Mouse (Mus musculus) neural tube, embryonic 15.5 days (tissue): ENCODE results near the gene Lrrc58. TPM values are rescaled to one million over a fixed set of nuclear protein-coding genes. Genes with fewer than 3 reads are reported as not detected.

Source experiments
- ATAC-seq: fragments of 200-750 bp; cut with Nextera tagmentation; 2 replicates; pipeline ENCODE4 v1.8.0; 2017; ENCODE audit warnings: mild to moderate bottlenecking, moderate TSS enrichment, moderate library complexity; ENCODE audit not compliant: low FRiP score
- H3K27ac ChIP-seq: fragments of 300-500 bp; sonication (generic); replicated peaks from 2 replicates; pipeline ENCODE4 v1.5.1; 2015; ENCODE audit warnings: mild to moderate bottlenecking, inconsistent platforms
- H3K27me3 ChIP-seq: fragments of 300-500 bp; sonication (generic); replicated peaks from 2 replicates; pipeline ENCODE4 v1.6.1; 2015; ENCODE audit warnings: inconsistent platforms
- H3K36me3 ChIP-seq: fragments of 300-500 bp; sonication (generic); 2 replicates; pipeline ENCODE4 v1.6.1; 2015; ENCODE audit warnings: inconsistent platforms
- H3K4me1 ChIP-seq: fragments of 300-500 bp; sonication (generic); 2 replicates; pipeline ENCODE4 v1.6.1; 2015; ENCODE audit warnings: inconsistent platforms
- H3K4me2 ChIP-seq: fragments of 300-500 bp; sonication (generic); 2 replicates; pipeline ENCODE4 v1.6.1; 2015; ENCODE audit warnings: inconsistent platforms, mild to moderate bottlenecking, moderate library complexity
- H3K4me3 ChIP-seq: fragments of 300-500 bp; sonication (generic); replicated peaks from 2 replicates; pipeline ENCODE4 v1.5.1; 2015; ENCODE audit warnings: mild to moderate bottlenecking, inconsistent platforms
- H3K9ac ChIP-seq: fragments of 300-500 bp; sonication (generic); replicated peaks from 2 replicates; pipeline ENCODE4 v1.6.1; 2015; ENCODE audit warnings: mild to moderate bottlenecking, inconsistent platforms
- H3K9me3 ChIP-seq: fragments of 300-500 bp; sonication (generic); replicated peaks from 2 replicates; pipeline ENCODE4 v1.6.1; 2016; ENCODE audit warnings: inconsistent platforms
- WGBS: fragments of 180-500 bp; shearing (Covaris S2); methylation state at CpG from one replicate; pipeline ENCODE4 v1.1.7; 2015; ENCODE audit warnings: mixed read lengths; 5-methylcytosine and 5-hydroxymethylcytosine counted together
- polyA plus RNA-seq: library from polyadenylated mRNA; unstranded; fragments of >200 nt; fragmentation: Nextera tagmentation; extraction: Ambion mirVana; gene quantifications from 2 replicates; pipeline ENCODE4 v1.2.1, GENCODE M21; 2015

Lrrc58 gene
- polyA plus RNA-seq, 1 experiment from 2014 or later: 45.3 TPM

DNA sequence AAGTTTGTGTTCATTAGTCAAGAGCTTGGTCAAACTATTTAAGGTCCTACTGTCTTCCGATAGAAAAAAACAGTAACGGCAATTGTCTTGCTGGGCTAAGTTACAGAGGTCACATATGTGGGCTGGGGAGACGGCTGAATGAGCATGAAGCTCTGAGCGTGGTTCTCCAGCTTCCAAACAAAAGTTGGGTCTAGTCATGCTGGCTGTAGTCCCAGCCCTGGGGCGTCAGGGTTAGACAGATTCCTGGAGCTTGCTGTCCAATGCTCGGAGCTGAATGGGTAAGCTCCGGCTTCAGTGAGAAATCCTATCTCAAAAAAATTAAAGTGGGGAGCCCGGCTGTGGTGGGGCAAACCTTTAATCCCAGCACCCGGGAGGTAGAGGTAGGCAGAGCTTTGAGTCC is 14.9 kb upstream of the Lrrc58 start:
- no peak overlapping the region for H3K4me3 ChIP-seq
- no peak overlapping the region for H3K9ac ChIP-seq
- H3K4me1 ChIP-seq: no peaks in the 10 kb centered on the region
- no peaks in the 10 kb centered on the region for H3K27me3 ChIP-seq
- no peak overlapping the region for H3K27ac ChIP-seq
- H3K4me2 ChIP-seq: no peak overlapping the region
- WGBS: 72% methylated on average over 9 of the region's 9 CpGs
- ATAC-seq: no peak
- H3K9me3 ChIP-seq: no peaks in the 10 kb centered on the region
- H3K36me3 ChIP-seq: no peaks in the 10 kb centered on the region

DNA sequence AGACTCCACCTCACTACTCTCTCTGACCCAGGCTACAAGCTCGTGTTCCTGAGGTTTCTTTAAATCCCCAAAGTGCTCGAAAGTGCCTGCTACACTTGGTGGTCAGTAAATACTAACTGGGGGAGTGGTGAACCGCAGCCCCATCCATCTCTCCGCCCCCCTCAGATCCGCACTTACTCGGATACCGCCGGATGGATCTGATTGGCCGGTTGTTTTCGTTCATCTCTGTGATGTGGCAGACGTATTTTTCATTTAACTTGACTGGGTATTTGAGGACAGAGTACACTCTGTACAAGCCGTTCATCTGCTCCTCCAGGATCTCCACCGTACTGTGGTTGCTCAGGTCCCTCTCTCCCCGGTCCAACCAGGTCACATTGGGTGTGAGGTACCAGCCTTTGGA is 14.1 kb upstream of the Lrrc58 start:
- no peak overlapping the region for H3K9ac ChIP-seq
- no peaks in the 10 kb centered on the region for H3K9me3 ChIP-seq
- WGBS: 74% methylated on average over 14 of the region's 14 CpGs
- no peaks in the 10 kb centered on the region for H3K27me3 ChIP-seq
- no peaks in the 10 kb centered on the region for H3K4me1 ChIP-seq
- H3K4me3 ChIP-seq: no peak overlapping the region
- H3K36me3 ChIP-seq: no peaks in the 10 kb centered on the region
- H3K4me2 ChIP-seq: no peak overlapping the region
- no peak for ATAC-seq
- no peak overlapping the region for H3K27ac ChIP-seq

DNA sequence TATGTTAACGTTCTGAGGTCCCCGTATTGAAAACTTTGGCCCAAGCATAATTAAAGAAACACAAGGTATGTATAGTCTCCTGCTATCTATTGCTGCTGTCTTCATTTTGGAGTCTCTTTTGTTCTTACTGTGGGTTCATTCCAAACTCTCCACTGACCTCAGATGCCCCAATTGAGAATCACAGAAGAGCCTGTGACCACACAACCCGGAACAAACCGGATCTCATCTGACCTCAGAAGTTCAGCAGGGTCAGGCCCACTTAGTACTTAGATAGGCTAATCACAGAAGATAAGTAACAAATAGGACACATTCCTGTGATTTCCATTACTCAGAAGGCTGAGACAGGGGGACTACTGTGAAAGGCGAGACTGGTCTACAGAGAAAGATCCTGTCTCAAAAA is 13.6 kb upstream of the Lrrc58 start:
- Histone ChIP-seq H3K27ac (no peak overlapping the region), H3K9ac (no peak overlapping the region), H3K4me1 (no peaks in the 10 kb centered on the region), H3K4me2 (no peak overlapping the region), H3K4me3 (no peak overlapping the region), H3K27me3 (no peaks in the 10 kb centered on the region), H3K9me3 (no peaks in the 10 kb centered on the region), H3K36me3 (no peaks in the 10 kb centered on the region)
- ATAC-seq: no peak
- WGBS: 86% methylated on average over 5 of the region's 5 CpGs

DNA sequence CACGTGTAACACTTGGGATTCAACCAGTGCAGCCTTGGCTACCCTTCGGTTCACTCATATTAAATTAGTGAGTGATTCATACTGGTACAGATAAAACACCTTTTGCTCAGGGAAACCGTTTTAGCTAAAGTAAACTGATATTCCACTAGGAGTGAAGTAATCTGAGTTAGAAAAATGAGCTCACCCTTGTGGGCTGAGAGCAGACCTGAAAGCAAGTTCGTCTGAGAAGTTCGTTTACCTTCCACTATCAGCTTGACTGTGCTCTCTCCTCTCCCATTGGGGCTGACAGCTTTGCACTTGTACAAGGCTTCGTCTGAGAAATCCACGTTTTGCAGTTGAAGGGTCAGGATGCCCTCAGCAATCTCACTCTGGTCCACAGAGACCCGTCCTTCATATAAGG is 12.6 kb upstream of the Lrrc58 start:
- H3K4me1 ChIP-seq: no peaks in the 10 kb centered on the region
- no peaks in the 10 kb centered on the region for H3K9me3 ChIP-seq
- H3K9ac ChIP-seq: no peak overlapping the region
- WGBS: 80% methylated on average over 8 of the region's 8 CpGs
- H3K4me2 ChIP-seq: no peak overlapping the region
- no peaks in the 10 kb centered on the region for H3K36me3 ChIP-seq
- ATAC-seq: no peak
- no peak overlapping the region for H3K27ac ChIP-seq
- H3K4me3 ChIP-seq: no peak overlapping the region
- no peaks in the 10 kb centered on the region for H3K27me3 ChIP-seq

DNA sequence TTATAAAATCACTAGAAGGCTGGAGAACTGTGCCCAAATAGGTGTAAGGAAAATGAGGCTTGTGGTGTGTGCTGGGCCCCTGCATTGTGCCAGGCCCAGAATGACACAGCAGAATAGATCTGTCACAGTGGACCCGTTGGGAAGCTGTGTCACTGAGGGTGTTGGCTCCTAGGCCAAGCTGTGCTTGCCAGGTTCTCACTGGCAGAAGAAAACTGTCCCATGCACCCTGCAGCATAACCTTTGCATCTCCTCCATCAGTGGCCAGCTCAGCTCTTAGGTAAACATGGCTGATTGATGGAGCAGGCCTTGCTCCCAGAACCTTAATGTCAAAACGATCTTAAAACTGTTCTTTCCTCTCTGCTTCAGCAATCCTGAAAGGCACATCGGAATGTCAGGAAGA is 11.9 kb upstream of the Lrrc58 start:
- ATAC-seq: no peak
- no peak overlapping the region for H3K27ac ChIP-seq
- no peaks in the 10 kb centered on the region for H3K27me3 ChIP-seq
- no peak overlapping the region for H3K4me2 ChIP-seq
- 61% methylated on average over 3 of the region's 3 CpGs for WGBS
- H3K36me3 ChIP-seq: no peaks in the 10 kb centered on the region
- H3K4me3 ChIP-seq: no peak overlapping the region
- no peaks in the 10 kb centered on the region for H3K4me1 ChIP-seq
- H3K9me3 ChIP-seq: no peaks in the 10 kb centered on the region
- H3K9ac ChIP-seq: no peak overlapping the region

DNA sequence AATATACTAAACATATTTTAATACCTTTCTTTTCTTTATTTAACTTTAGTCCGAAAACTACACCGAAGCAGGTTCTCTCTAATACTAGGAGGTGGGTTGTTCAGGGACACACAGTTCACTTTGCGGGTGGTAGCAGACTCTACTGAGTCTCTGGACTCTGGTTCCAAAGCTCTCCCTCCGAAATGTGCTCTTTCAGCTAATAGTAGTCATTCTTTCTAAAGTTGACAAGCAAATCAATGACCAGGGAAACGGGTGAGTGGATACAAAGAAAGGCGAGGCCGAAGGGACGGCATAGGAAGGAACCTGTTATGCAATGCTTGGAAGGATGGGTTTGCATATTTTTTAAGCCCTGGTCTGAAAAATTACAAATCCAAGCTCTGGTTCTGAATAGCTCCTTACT is 10.7 kb upstream of the Lrrc58 start:
- ATAC-seq: no peak
- Histone ChIP-seq H3K27me3 (no peaks in the 10 kb centered on the region), H3K4me3 (no peak overlapping the region), H3K27ac (no peak overlapping the region), H3K4me2 (no peak overlapping the region), H3K4me1 (no peaks in the 10 kb centered on the region), H3K36me3 (no peaks in the 10 kb centered on the region), H3K9me3 (no peaks in the 10 kb centered on the region), H3K9ac (no peak overlapping the region)
- WGBS: 51% methylated on average over 8 of the region's 8 CpGs

DNA sequence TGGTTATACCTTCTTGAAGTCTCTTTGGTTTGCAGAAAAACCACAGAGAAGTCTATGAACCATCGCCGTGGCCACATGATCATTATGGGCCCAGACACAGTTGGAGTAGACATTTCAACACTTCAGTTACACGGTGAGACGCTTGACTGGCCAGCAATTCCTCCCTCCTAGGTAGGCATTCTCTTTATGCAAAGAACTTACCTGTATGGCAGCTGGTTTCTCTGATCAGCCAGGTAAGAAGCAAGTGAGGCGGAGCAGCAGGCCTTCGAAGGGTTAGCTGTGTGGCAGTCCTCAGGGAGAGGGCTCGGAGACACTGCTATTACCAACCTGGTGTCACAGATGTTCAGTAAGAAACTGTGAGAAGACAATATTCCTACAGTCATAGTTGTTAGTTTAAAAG is 8.0 kb upstream of the Lrrc58 start:
- Histone ChIP-seq H3K27ac (no peak overlapping the region), H3K4me1 (no peaks in the 10 kb centered on the region), H3K4me2 (no peak overlapping the region), H3K36me3 (no peaks in the 10 kb centered on the region), H3K27me3 (no peaks in the 10 kb centered on the region), H3K9me3 (no peaks in the 10 kb centered on the region), H3K9ac (no peak overlapping the region), H3K4me3 (no peak overlapping the region)
- no peak for ATAC-seq
- WGBS: 85% methylated on average over 7 of the region's 7 CpGs

DNA sequence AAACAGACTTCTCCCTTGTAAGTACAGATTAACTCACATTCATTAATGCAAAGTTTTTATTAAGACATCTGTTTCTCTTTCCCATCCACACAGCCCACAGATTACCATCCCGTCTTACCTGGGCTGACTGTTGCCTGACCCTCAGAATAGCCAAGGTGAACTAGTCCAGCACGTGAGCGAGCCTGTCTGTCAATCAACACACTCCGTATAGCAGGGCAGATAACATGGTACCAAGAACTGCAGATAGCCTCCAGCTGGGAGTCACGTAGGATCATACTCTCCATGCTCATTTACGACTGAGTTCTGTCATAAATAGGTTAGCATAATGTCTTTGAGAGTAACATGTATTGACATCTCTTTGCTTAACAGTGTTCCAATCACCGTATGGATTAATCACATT is 7.2 kb upstream of the Lrrc58 start, which contains the start of gene Gm36028:
TSS of gene Gm36028 (minus strand) at position 118 of the 400 bp plus-strand sequence.
- Histone ChIP-seq H3K4me3 (no peak within 1 kb of the TSS), H3K27me3 (no peaks in the 10 kb centered on the region), H3K36me3 (no peaks in the 10 kb centered on the region), H3K9me3 (no peaks in the 10 kb centered on the region), H3K4me2 (no peak within 1 kb of the TSS), H3K27ac (no peak within 1 kb of the TSS), H3K9ac (no peak within 1 kb of the TSS), H3K4me1 (no peaks in the 10 kb centered on the region)
- 92% methylated on average over 7 of the region's 7 CpGs for whole genome bisulfite sequencing
- no peak for ATAC-seq

DNA sequence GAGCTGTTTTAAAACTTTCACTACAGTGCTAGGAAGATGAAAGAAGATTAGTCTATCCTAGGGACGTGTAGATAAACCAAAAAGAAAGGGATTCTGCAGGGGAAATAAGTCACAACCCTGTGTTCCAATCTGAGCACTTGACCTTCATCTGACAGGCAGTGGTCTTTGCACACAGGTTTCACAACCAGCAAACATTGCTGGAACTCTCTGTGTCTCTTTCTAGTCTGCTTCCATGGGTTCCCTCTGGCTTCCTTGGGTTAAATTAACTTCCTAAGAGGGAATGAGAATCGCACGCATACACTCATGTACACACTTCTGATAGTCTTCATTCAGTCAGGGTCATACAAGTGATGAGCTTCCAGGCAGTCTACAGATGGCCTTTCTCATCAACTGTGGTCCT is 4.3 kb upstream of the Lrrc58 start:
- Histone ChIP-seq H3K4me3 (no peak overlapping the region), H3K4me1 (peaks cover 6% of the 10 kb centered on the region), H3K4me2 (no peak overlapping the region), H3K27ac (no peak overlapping the region), H3K9ac (no peak overlapping the region), H3K27me3 (no peaks in the 10 kb centered on the region), H3K9me3 (no peaks in the 10 kb centered on the region), H3K36me3 (no peaks in the 10 kb centered on the region)
- no peak for ATAC-seq
- 83% methylated on average over 3 of the region's 3 CpGs for WGBS

DNA sequence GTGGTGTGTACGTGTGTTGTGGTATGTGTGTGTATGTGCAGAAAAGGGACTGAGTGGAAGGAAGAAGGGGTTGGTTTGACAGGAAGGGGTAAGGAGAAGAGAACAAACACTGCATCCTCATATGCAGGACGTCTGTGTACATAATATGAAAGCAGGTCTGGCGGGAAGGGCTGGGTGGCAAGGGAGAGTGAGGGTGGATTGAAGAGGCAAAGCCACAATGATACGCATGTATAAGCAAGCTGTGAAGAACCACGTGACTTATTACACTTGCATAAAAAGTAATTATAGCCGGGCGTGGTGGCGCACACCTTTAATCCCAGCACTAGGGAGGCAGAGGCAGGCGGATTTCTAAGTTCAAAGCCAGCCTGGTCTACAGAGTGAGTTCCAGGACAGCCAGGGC is 2.3 kb upstream of the Lrrc58 start:
- H3K9me3 ChIP-seq: no peaks in the 10 kb centered on the region
- H3K27ac ChIP-seq: no peak overlapping the region
- H3K9ac ChIP-seq: no peak overlapping the region
- 83% methylated on average over 9 of the region's 9 CpGs for WGBS
- ATAC-seq: no peak
- H3K4me3 ChIP-seq: no peak overlapping the region
- no peaks in the 10 kb centered on the region for H3K27me3 ChIP-seq
- H3K36me3 ChIP-seq: no peaks in the 10 kb centered on the region
- H3K4me1 ChIP-seq: peaks cover 18% of the 10 kb centered on the region
- no peak overlapping the region for H3K4me2 ChIP-seq

DNA sequence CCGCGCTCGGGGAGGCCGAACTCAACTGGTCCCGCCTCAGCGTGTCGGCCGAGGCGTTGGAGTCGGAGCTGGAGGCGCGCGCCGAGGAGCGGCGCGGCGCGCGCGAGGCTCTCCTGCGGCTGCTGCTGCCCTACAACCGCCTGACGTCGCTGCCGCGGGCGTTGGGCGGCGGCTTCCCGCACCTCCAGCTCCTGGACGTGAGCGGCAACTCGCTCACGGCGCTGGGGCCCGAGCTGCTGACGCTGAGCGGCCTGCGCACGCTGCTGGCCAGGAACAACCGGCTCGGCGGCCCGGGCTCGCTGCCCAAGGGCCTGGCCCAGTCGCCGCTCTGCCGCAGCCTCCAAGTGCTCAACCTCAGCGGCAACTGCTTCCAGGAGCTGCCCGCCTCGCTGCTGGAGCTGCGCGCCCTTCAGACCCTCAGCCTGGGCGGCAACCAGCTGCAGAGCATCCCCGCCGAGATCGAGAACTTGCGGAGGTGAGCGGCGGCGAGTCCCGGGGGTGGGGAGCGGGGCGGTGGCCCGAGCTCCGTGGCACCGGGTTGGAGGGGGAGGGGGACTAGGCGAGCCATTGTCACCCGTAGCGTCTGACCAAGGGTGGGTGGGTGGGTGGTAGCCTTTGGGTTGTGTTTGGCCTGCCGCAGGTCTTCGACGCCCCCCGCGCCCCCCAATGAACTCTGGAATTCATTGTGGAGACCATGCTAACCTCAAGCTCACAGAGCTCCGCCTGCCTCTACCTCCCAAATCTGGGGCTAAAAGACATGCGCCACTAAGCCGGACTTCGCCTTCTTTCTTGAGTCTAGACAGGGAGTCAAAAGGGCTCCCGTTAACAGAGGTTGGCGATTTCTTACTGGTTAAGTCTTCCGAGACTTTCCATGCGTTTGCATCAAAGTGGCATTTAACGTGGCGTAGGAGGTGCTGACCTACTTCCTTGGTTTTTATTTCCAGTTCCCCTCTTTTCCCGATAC is 599 bp downstream of the Lrrc58 start:
- Histone ChIP-seq H3K4me3 (peak overlapping the region; percentile 98), H3K9me3 (no peaks in the 10 kb centered on the region), H3K36me3 (no peaks in the 10 kb centered on the region), H3K4me1 (peaks cover 34% of the 10 kb centered on the region), H3K27ac (peak overlapping the region; percentile 99), H3K9ac (peak overlapping the region; percentile 98), H3K27me3 (no peaks in the 10 kb centered on the region), H3K4me2 (peak overlapping the region; percentile 69)
- ATAC-seq: peak; percentile 79
- under 1% methylated on average over 86 of the region's 87 CpGs for WGBS

DNA sequence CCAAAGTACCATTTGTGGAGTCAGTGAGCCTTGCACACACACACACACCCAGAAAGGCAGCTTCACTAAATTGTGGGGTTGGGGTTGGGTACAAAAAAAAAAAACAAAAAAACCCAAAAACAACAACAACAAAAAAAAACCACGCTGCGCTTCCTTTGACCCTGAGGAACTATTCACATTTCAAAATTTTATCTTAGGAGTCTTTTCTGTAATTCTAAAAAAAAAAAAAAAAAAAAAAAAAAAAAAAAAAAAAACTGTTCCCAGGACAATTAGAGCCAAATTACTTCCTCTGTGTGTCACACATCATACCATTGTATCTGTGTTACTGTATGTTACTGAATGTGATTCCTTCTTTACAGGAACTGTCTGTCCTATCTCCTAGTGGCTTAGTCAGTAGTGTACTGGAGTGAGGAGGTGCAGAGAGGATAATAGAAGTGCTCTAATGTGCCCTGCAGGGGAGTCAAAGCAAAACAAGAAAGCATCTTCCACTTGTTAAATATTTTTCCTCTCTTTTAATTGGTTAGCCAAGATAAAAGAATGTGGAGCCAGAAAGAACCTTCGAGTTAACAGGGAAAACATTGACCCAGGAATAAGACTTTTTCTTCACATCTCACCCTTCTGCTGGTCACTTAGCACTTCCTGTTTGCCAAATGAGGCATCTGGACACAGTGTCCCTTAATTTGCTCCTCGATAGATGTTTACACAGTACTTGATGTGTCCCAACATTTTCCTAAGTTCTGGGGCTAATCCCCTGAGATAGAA is 1.5 kb downstream of the Lrrc58 start:
- peak overlapping the region; percentile 98 for H3K4me3 ChIP-seq
- no peak for ATAC-seq

More for the DNA sequence above, 1.5 kb downstream of the Lrrc58 start:
- Histone ChIP-seq H3K4me1 (peaks cover 34% of the 10 kb centered on the region), H3K27me3 (no peaks in the 10 kb centered on the region), H3K36me3 (no peaks in the 10 kb centered on the region), H3K9me3 (no peaks in the 10 kb centered on the region), H3K9ac (peak overlapping the region; percentile 98), H3K4me2 (peak overlapping the region; percentile 69), H3K27ac (peak overlapping the region; percentile 99)
- WGBS: 33% methylated on average over 4 of the region's 4 CpGs
